Mouse (Mus musculus): Measurements from ENCODE around the gene Cmklr1.
A peak's percentile ranks its signal among the peaks of the same experiment; 100 is the strongest.

The Cmklr1 gene

GRCm38 (mm10) chr5:113620130-113620716 is 30.0 kb downstream of the Cmklr1 start:
- DNase-seq (ENCODE audit: low spot score), result no peak

GRCm38 (mm10) chr5:113619151-113619550 is 31.1 kb downstream of the Cmklr1 start:
- DNase-seq (ENCODE audit: low spot score), result no peak

GRCm38 (mm10) chr5:113618716-113619115 is 31.5 kb downstream of the Cmklr1 start:
- DNase-seq (ENCODE audit: low spot score), result no peak

- no peak for DNase-seq (ENCODE audit: low spot score)
These were observed 38.4 kb downstream of the Cmklr1 start for GRCm38 (mm10) chr5:113611771-113612233.

- no peak for DNase-seq (ENCODE audit: low spot score)
These were observed 39.1 kb downstream of the Cmklr1 start for GRCm38 (mm10) chr5:113611131-113611530.

- no peak for DNase-seq (ENCODE audit: low spot score)
These were observed 39.7 kb downstream of the Cmklr1 start for GRCm38 (mm10) chr5:113610490-113610889.

GRCm38 (mm10) chr5:113609891-113610290 is 40.3 kb downstream of the Cmklr1 start:
- DNase-seq (ENCODE audit: low spot score), result no peak

- DNase-seq (ENCODE audit: low spot score), result no peak
These were observed 41.7 kb downstream of the Cmklr1 start for GRCm38 (mm10) chr5:113608511-113608910.

- DNase-seq (ENCODE audit: low spot score), result peak; percentile 71
These were observed 42.2 kb downstream of the Cmklr1 start for GRCm38 (mm10) chr5:113607941-113608431.

GRCm38 (mm10) chr5:113606961-113607785 is 43.1 kb downstream of the Cmklr1 start:
- DNase-seq (ENCODE audit: low spot score), result no peak

- DNase-seq (ENCODE audit: low spot score), result no peak
These were observed 44.1 kb downstream of the Cmklr1 start for GRCm38 (mm10) chr5:113606121-113606520.

GRCm38 (mm10) chr5:113604758-113605157 is 45.5 kb downstream of the Cmklr1 start:
- DNase-seq (ENCODE audit: low spot score), result no peak

- DNase-seq (ENCODE audit: low spot score), result no peak
These were observed 46.8 kb downstream of the Cmklr1 start for GRCm38 (mm10) chr5:113603471-113603870.

- no peak for DNase-seq (ENCODE audit: low spot score)
These were observed 49.4 kb downstream of the Cmklr1 start for GRCm38 (mm10) chr5:113600803-113601202.

- no peak for DNase-seq (ENCODE audit: low spot score)
These were observed 50.0 kb downstream of the Cmklr1 start for GRCm38 (mm10) chr5:113600181-113600580.

GRCm38 (mm10) chr5:113596780-113597353 is 53.4 kb downstream of the Cmklr1 start:
- no peak for DNase-seq (ENCODE audit: low spot score)

GRCm38 (mm10) chr5:113596252-113596651 is 54.0 kb downstream of the Cmklr1 start:
- DNase-seq (ENCODE audit: low spot score), result no peak

- no peak for DNase-seq (ENCODE audit: low spot score)
These were observed 56.1 kb downstream of the Cmklr1 start for GRCm38 (mm10) chr5:113593911-113594705.

GRCm38 (mm10) chr5:113591751-113592230 is 58.4 kb downstream of the Cmklr1 start:
- peak; percentile 71 for DNase-seq (ENCODE audit: low spot score)

GRCm38 (mm10) chr5:113591166-113591565 is 59.1 kb downstream of the Cmklr1 start:
- DNase-seq (ENCODE audit: low spot score), result peak; percentile 39

GRCm38 (mm10) chr5:113590010-113590640 is 60.1 kb downstream of the Cmklr1 start:
- no peak for DNase-seq (ENCODE audit: low spot score)

Data from embryo, embryonic 10.5 days (tissue).